Mouse (Mus musculus): ENCODE measurements around the gene Krtcap3.

The Krtcap3 gene

GRCm38 (mm10) chr5:31298486-31298885 lies 47.0 kb downstream of the Krtcap3 start:
- no peak for DNase-seq (ENCODE audit: low read depth, low spot score)

- no peak for DNase-seq (ENCODE audit: low read depth, low spot score)
These were observed 50.4 kb downstream of the Krtcap3 start for GRCm38 (mm10) chr5:31301866-31302265.

Measured in c-Kit-negative CD71-positive TER-119-positive erythroid progenitor cells, embryonic 14.5 days (primary cell).